Mouse (Mus musculus) adrenal gland, postnatal 4 days (tissue): Measurements from ENCODE around the gene Masp1. TPM values are rescaled to one million over a fixed set of nuclear protein-coding genes. Genes with fewer than 3 reads are reported as not detected.

ENCODE experiments used
- DNase-seq, 2 experiments: peaks; one replicate each; pipeline ENCODE4 v3.0.0; 2021 to 2022; ENCODE audit warnings: low spot score in 2 of 2, mixed read lengths in 2 of 2
- total RNA-seq, 2 experiments: library from RNA; stranded (reverse); gene quantifications; 2 replicates each; pipeline ENCODE4 v1.2.3; 2021

Gene Masp1
- total RNA-seq, 2 experiments from 2014 or later = 76.5 to 89.9 TPM

GRCm38 (mm10) chr16:23515766-23516165, 4.8 kb downstream of the Masp1 start:
- DNase-seq = peak in 1 of 2 experiments; percentile 33

GRCm38 (mm10) chr16:23513401-23513800, 7.2 kb downstream of the Masp1 start:
- DNase-seq = no peak

GRCm38 (mm10) chr16:23511166-23511935, 9.3 kb downstream of the Masp1 start:
- DNase-seq = no peak

- DNase-seq = no peak
Observed at GRCm38 (mm10) chr16:23505904-23506687, 14.5 kb downstream of the Masp1 start.

GRCm38 (mm10) chr16:23504320-23504744, 16.3 kb downstream of the Masp1 start:
- DNase-seq = no peak

GRCm38 (mm10) chr16:23503351-23503750, 17.3 kb downstream of the Masp1 start:
- no peak for DNase-seq

- DNase-seq = no peak
Observed at GRCm38 (mm10) chr16:23502478-23502877, 18.1 kb downstream of the Masp1 start.

- DNase-seq = no peak
Observed at GRCm38 (mm10) chr16:23501288-23501687, 19.3 kb downstream of the Masp1 start.

GRCm38 (mm10) chr16:23500558-23500957, 20.1 kb downstream of the Masp1 start:
- DNase-seq = no peak

- no peak for DNase-seq
Observed at GRCm38 (mm10) chr16:23498691-23499131, 21.9 kb downstream of the Masp1 start.

GRCm38 (mm10) chr16:23497881-23498280, 22.7 kb downstream of the Masp1 start:
- DNase-seq = no peak

- no peak for DNase-seq
Observed at GRCm38 (mm10) chr16:23497440-23497839, 23.2 kb downstream of the Masp1 start.

GRCm38 (mm10) chr16:23496245-23496924, 24.2 kb downstream of the Masp1 start:
- DNase-seq = no peak

- DNase-seq = no peak
Observed at GRCm38 (mm10) chr16:23492783-23493182, 27.8 kb downstream of the Masp1 start.

GRCm38 (mm10) chr16:23483292-23483691, 37.3 kb downstream of the Masp1 start:
- DNase-seq = no peak

- no peak for DNase-seq
Observed at GRCm38 (mm10) chr16:23482846-23483245, 37.8 kb downstream of the Masp1 start.

- no peak for DNase-seq
Observed at GRCm38 (mm10) chr16:23482218-23482617, 38.4 kb downstream of the Masp1 start.

GRCm38 (mm10) chr16:23479872-23480603, 40.6 kb downstream of the Masp1 start:
- DNase-seq = no peak

GRCm38 (mm10) chr16:23476598-23476997, 44.0 kb downstream of the Masp1 start:
- DNase-seq = no peak

GRCm38 (mm10) chr16:23475651-23476050, 45.0 kb downstream of the Masp1 start:
- no peak for DNase-seq

- no peak for DNase-seq
Observed at GRCm38 (mm10) chr16:23472046-23472445, 48.6 kb downstream of the Masp1 start.
